Mouse (Mus musculus) G1E (cell line): ENCODE data around the gene Gm10031.

Experiments used
- CTCF ChIP-seq: IDR thresholded peaks from 2 replicates; pipeline ENCODE4 v1.5.1; 2012; ENCODE audit warnings: low read depth, low read length, inconsistent platforms, mixed read lengths
- POLR2AphosphoS5 ChIP-seq: IDR thresholded peaks from 2 replicates; pipeline ENCODE4 v1.6.1; 2012; ENCODE audit warnings: low read depth, low read length, inconsistent platforms; ENCODE audit not compliant: insufficient replicate concordance
- TAL1 ChIP-seq: conservative IDR thresholded peaks from 2 replicates; pipeline ENCODE4 v1.6.1; 2012; ENCODE audit warnings: low read depth, low read length, inconsistent platforms, mixed read lengths

DNA sequence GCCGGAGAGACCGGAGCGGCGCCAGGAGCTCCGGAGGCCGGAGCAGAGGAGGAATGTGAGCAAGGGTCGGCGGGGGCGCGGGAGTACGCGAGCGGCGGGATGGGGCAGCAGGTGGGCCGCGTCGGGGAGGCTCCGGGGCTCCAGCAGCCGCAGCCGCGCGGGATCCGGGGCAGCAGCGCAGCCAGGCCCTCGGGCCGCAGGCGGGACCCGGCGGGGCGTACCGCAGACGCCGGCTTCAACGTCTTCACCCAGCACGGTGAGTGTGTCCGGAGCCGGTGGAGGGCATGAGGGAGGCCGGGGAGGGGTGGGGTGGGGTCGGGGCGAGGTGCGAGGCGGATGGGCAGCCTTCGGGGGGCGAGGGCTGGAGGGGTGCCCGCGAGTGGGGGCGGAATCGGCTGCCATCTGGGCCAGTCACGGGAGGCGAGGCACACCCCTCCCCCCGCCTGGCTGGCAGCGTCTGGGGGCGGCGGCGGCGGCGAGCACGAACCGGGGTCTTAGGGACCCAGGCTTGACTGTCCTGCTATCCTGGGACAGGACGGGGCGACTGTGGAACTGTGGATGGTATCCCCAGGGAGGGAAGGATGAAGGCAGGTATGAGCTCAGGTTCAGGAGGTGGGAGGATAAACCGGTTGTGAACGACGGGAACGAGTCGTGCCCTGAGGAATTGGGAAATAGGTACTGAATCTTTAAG is 35.3 kb downstream of the Gm10031 start:
- TF ChIP-seq CTCF (no peak), TAL1 (no peak), POLR2AphosphoS5 (no peak)
